Mouse (Mus musculus) cortical plate, adult 2 months (tissue): ENCODE results near the gene Fer.

ENCODE experiments used
- CTCF ChIP-seq: fragments of 200-500 bp; IDR thresholded peaks from 2 replicates; pipeline ENCODE4 v1.5.1; 2011; ENCODE audit warnings: mild to moderate bottlenecking, control low read depth, low read length; ENCODE audit not compliant: insufficient read depth; ENCODE audit errors: extremely low read depth
- POLR2A ChIP-seq: fragments of 200-500 bp; IDR thresholded peaks from 2 replicates; pipeline ENCODE4 v1.6.1; 2011; ENCODE audit warnings: mild to moderate bottlenecking, low read length, control low read depth; ENCODE audit not compliant: insufficient read depth; ENCODE audit errors: extremely low read depth

- 0 out of 2 replicates have a peak, but pooled peaks have one; percentile 0 for TF ChIP-seq CTCF
- TF ChIP-seq POLR2A: no peak
Measured at GRCm38 (mm10) chr17:63970939-63971338, 108.1 kb downstream of the Fer start.
